Mouse (Mus musculus) left cerebral cortex, adult 11 months (tissue): ENCODE results near the gene Ift172.

ENCODE experiments used
- DNase-seq: peaks from one replicate; pipeline ENCODE4 v3.0.0; 2022; ENCODE audit warnings: low spot score

The Ift172 gene

GRCm38 (mm10) chr5:31204421-31204820 is 86.5 kb downstream of the Ift172 start:
- no peak for DNase-seq

- DNase-seq = no peak
Observed at GRCm38 (mm10) chr5:31203866-31204265, 87.0 kb downstream of the Ift172 start.
